Mouse (Mus musculus): ENCODE results near the gene Tll2.

- TF ChIP-seq CTCF (IDR thresholded peaks at IDR 0.05; ENCODE audit: low read depth) (no peak), EP300 (IDR thresholded peaks at IDR 0.05; ENCODE audit: low read depth) (no peak)
Observed at GRCm38 (mm10) chr19:41248968-41249367, 42.3 kb upstream of the Tll2 start.
